Mouse (Mus musculus) hindbrain, embryonic 14.5 days (tissue): ENCODE data around the gene Mrpl2. TPM values are rescaled to one million over a fixed set of nuclear protein-coding genes. Genes with fewer than 3 reads are reported as not detected.

Experiments used
- ATAC-seq: fragments of 200-750 bp; cut with Nextera tagmentation; 2 replicates; pipeline ENCODE4 v1.8.0; 2017; ENCODE audit warnings: moderate number of reproducible peaks, mild to moderate bottlenecking, moderate TSS enrichment, moderate library complexity; ENCODE audit not compliant: low FRiP score
- DNase-seq: peaks from one replicate; pipeline ENCODE4 v3.0.0-alpha.2; 2015; ENCODE audit warnings: low spot score
- H3K27ac ChIP-seq: fragments of 300-500 bp; sonication (generic); 2 replicates; pipeline ENCODE4 v1.5.1; 2014; ENCODE audit warnings: mild to moderate bottlenecking, moderate library complexity
- H3K27me3 ChIP-seq: fragments of 300-500 bp; sonication (generic); 2 replicates; pipeline ENCODE4 v1.6.1; 2014; ENCODE audit warnings: mild to moderate bottlenecking, low read length, mixed read lengths; ENCODE audit not compliant: control insufficient read depth, insufficient read depth
- H3K36me3 ChIP-seq: fragments of 300-500 bp; sonication (generic); replicated peaks from 2 replicates; pipeline ENCODE4 v1.6.1; 2014; ENCODE audit not compliant: control insufficient read depth, insufficient read depth
- H3K4me1 ChIP-seq: fragments of 300-500 bp; sonication (generic); replicated peaks from 2 replicates; pipeline ENCODE4 v1.6.1; 2014; ENCODE audit warnings: antibody characterized with exemption, low read length, mixed read lengths; ENCODE audit not compliant: control insufficient read depth, insufficient read depth
- H3K4me2 ChIP-seq: fragments of 300-500 bp; sonication (generic); replicated peaks from 2 replicates; pipeline ENCODE4 v1.6.1; 2014; ENCODE audit warnings: mild to moderate bottlenecking, moderate library complexity
- H3K4me3 ChIP-seq: fragments of 300-500 bp; sonication (generic); replicated peaks from 2 replicates; pipeline ENCODE4 v1.5.1; 2014; ENCODE audit warnings: mild to moderate bottlenecking, low read length
- H3K9ac ChIP-seq: fragments of 300-500 bp; sonication (generic); 2 replicates; pipeline ENCODE4 v1.6.1; 2014
- H3K9me3 ChIP-seq: fragments of 300-500 bp; sonication (generic); 2 replicates; pipeline ENCODE4 v1.6.1; 2016; ENCODE audit warnings: low read length; ENCODE audit not compliant: control insufficient read depth
- WGBS: fragments of 180-500 bp; shearing (Covaris S2); extraction: QIAGEN DNeasy Blood & Tissue Kit; methylation state at CpG from one replicate; pipeline ENCODE4 v1.1.7; 2014; 5-methylcytosine and 5-hydroxymethylcytosine counted together
- polyA plus RNA-seq: library from polyadenylated mRNA; unstranded; fragments of >200 nt; fragmentation: Nextera tagmentation; extraction: Ambion mirVana; gene quantifications from 2 replicates; pipeline ENCODE4 v1.2.1, GENCODE M21; 2014

The Mrpl2 gene
- polyA plus RNA-seq, 1 experiment from 2014 or later, result 66.5 TPM

- 19% methylated on average over 15 of the region's 15 CpGs for WGBS
Measured at GRCm38 (mm10) chr17:46674530-46675283, 28.7 kb downstream of the Mrpl2 start.

GRCm38 (mm10) chr17:46678416-46678815, 32.4 kb downstream of the Mrpl2 start, which contains the start of gene Mea1:
TSS of gene Mea1 (plus strand) at chr17:46678793.
- DNase-seq, result no peak
- Histone ChIP-seq H3K4me1 (peaks cover 25% of the 10 kb centered on the region), H3K4me3 (peak within 1 kb of the TSS; percentile 91), H3K36me3 (peaks cover 44% of the 10 kb centered on the region), H3K27me3 (no peaks in the 10 kb centered on the region), H3K9me3 (no peaks in the 10 kb centered on the region), H3K27ac (peak within 1 kb of the TSS; percentile 84), H3K4me2 (peak within 1 kb of the TSS; percentile 91), H3K9ac (peak within 1 kb of the TSS; percentile 75)
- WGBS, result 95% methylated on average over 8 of the region's 9 CpGs
- no peak for ATAC-seq

More at GRCm38 (mm10) chr17:46674530-46675283, 28.7 kb downstream of the Mrpl2 start:
- Histone ChIP-seq H3K9ac (peak overlapping the region; percentile 69), H3K4me3 (peak overlapping the region; percentile 80), H3K27ac (peak overlapping the region; percentile 43; the same call in 1 of the 2 replicates), H3K36me3 (peaks cover 51% of the 10 kb centered on the region), H3K9me3 (no peaks in the 10 kb centered on the region), H3K4me2 (peak overlapping the region; percentile 88), H3K27me3 (no peaks in the 10 kb centered on the region), H3K4me1 (peaks cover 20% of the 10 kb centered on the region)
- DNase-seq, result no peak
- peak; percentile 17; the same call in 1 of the 2 replicates for ATAC-seq

- no peak overlapping the region for H3K27ac ChIP-seq
- H3K36me3 ChIP-seq, result peaks cover 49% of the 10 kb centered on the region
- H3K9ac ChIP-seq, result peak overlapping the region; percentile 6; the same call in 1 of the 2 replicates
- H3K4me1 ChIP-seq, result peaks cover 22% of the 10 kb centered on the region
- ATAC-seq, result no peak
- H3K9me3 ChIP-seq, result no peaks in the 10 kb centered on the region
- DNase-seq, result no peak
- peak overlapping the region; percentile 91 for H3K4me2 ChIP-seq
- WGBS, result 75% methylated on average over 9 of the region's 9 CpGs
- H3K27me3 ChIP-seq, result no peaks in the 10 kb centered on the region
- H3K4me3 ChIP-seq, result peak overlapping the region; percentile 91; the same call in 1 of the 2 replicates
Measured at GRCm38 (mm10) chr17:46678911-46679310, 32.9 kb downstream of the Mrpl2 start.

GRCm38 (mm10) chr17:46679843-46680759, 34.1 kb downstream of the Mrpl2 start:
- H3K4me3 ChIP-seq, result peak overlapping the region; percentile 91
- peaks cover 55% of the 10 kb centered on the region for H3K36me3 ChIP-seq
- H3K27me3 ChIP-seq, result no peaks in the 10 kb centered on the region
- peak overlapping the region; percentile 75 for H3K9ac ChIP-seq
- peak overlapping the region; percentile 91 for H3K4me2 ChIP-seq
- 1% methylated on average over 34 of the region's 34 CpGs for WGBS
- ATAC-seq, result peak; percentile 11
- peak; percentile 53 for DNase-seq
- H3K4me1 ChIP-seq, result peaks cover 22% of the 10 kb centered on the region
- peak overlapping the region; percentile 84 for H3K27ac ChIP-seq
- no peaks in the 10 kb centered on the region for H3K9me3 ChIP-seq

- ATAC-seq (peak; percentile 97), DNase-seq (peak; percentile 96)
- H3K9me3 ChIP-seq, result no peaks in the 10 kb centered on the region
- H3K27me3 ChIP-seq, result no peaks in the 10 kb centered on the region
- peaks cover 55% of the 10 kb centered on the region for H3K36me3 ChIP-seq
- H3K27ac ChIP-seq, result peak within 1 kb of the TSS; percentile 84
- H3K9ac ChIP-seq, result peak within 1 kb of the TSS; percentile 75
- H3K4me2 ChIP-seq, result peak within 1 kb of the TSS; percentile 91
- peak within 1 kb of the TSS; percentile 91 for H3K4me3 ChIP-seq
- WGBS, result under 1% methylated on average over 49 of the region's 49 CpGs
- H3K4me1 ChIP-seq, result peaks cover 22% of the 10 kb centered on the region
Measured at GRCm38 (mm10) chr17:46680760-46681373, 34.8 kb downstream of the Mrpl2 start, which contains the start of gene Klhdc3. TSS of gene Klhdc3 (minus strand) at chr17:46680914.

- Histone ChIP-seq H3K4me2 (peak overlapping the region; percentile 91), H3K4me3 (peak overlapping the region; percentile 91), H3K4me1 (peaks cover 22% of the 10 kb centered on the region), H3K9ac (peak overlapping the region; percentile 73), H3K36me3 (peaks cover 55% of the 10 kb centered on the region), H3K27me3 (no peaks in the 10 kb centered on the region), H3K27ac (peak overlapping the region; percentile 71), H3K9me3 (no peaks in the 10 kb centered on the region)
- DNase-seq (no peak), ATAC-seq (no peak)
- WGBS, result 25% methylated on average over 12 of the region's 12 CpGs
Measured at GRCm38 (mm10) chr17:46681466-46682118, 35.6 kb downstream of the Mrpl2 start.

GRCm38 (mm10) chr17:46682654-46683389, 36.8 kb downstream of the Mrpl2 start:
- no peak overlapping the region for H3K4me3 ChIP-seq
- no peak for DNase-seq
- 80% methylated on average over 16 of the region's 16 CpGs for WGBS
- no peak overlapping the region for H3K4me2 ChIP-seq
- no peak for ATAC-seq
- H3K27ac ChIP-seq, result no peak overlapping the region
- H3K9ac ChIP-seq, result no peak overlapping the region
- peaks cover 56% of the 10 kb centered on the region for H3K36me3 ChIP-seq
- no peaks in the 10 kb centered on the region for H3K9me3 ChIP-seq
- peaks cover 22% of the 10 kb centered on the region for H3K4me1 ChIP-seq
- no peaks in the 10 kb centered on the region for H3K27me3 ChIP-seq

GRCm38 (mm10) chr17:46685913-46686312, 39.9 kb downstream of the Mrpl2 start:
- no peak overlapping the region for H3K27ac ChIP-seq
- no peak for ATAC-seq
- 93% methylated on average over 6 of the region's 6 CpGs for WGBS
- peaks cover 53% of the 10 kb centered on the region for H3K36me3 ChIP-seq
- H3K9me3 ChIP-seq, result no peaks in the 10 kb centered on the region
- no peak overlapping the region for H3K9ac ChIP-seq
- peaks cover 8% of the 10 kb centered on the region; the same call in 1 of the 2 replicates for H3K4me1 ChIP-seq
- no peak for DNase-seq
- no peak overlapping the region for H3K4me3 ChIP-seq
- H3K27me3 ChIP-seq, result no peaks in the 10 kb centered on the region
- H3K4me2 ChIP-seq, result no peak overlapping the region
